Mouse (Mus musculus): Measurements from ENCODE around the gene Eno4. TPM values are rescaled to one million over a fixed set of nuclear protein-coding genes. Genes with fewer than 3 reads are reported as not detected.
A peak's percentile ranks its signal among the peaks of the same experiment; 100 is the strongest.

Eno4 gene
- polyA plus RNA-seq, 1 experiment from 2014 or later, result 0.37 TPM

DNA sequence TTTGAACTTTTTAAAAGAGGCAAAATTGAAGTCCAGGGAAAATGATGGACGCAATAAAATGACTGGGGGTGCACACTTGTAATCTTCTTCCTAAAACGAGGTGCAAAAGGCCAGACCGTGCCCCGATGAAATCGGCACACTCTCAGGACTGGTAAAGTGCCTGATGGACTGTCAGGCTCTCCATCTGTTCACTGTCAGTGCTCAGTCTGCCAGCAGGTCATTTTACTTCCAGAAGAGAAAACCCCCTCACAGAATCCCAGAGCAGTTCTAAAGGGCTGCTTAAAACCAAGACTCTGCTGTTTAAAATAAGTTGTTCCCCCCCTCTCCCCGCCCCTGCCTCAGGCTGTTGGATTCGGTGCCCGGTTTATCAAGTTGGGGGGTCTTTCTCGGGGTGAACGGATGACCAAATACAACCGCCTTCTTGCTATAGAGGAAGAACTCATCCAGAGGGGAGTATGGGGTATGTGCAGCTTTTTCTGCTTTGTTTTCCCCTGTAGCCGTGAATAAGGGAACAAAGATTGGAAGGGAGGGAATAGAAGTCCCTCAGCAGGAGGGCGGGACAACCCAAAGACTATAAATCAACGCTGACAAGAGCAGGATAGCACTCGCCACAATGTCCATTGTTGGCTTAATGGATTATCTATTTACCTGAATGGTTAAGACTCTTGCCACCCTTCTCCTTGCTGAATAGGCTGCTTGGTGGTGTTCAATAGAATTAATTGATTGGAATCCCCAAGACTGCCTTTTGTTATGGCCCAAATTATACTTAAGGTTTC is 25.7 kb downstream of the Eno4 start:
- Histone ChIP-seq H3K9ac (ENCODE audit: low read depth, low read length) (no peak overlapping the region), H3K27me3 (ENCODE audit: insufficient read depth, low read length) (no peaks in the 10 kb centered on the region), H3K4me3 (replicated peaks; ENCODE audit: low read depth, low read length) (no peak overlapping the region), H3K27ac (no peak overlapping the region), H3K4me2 (ENCODE audit: low read length) (no peak overlapping the region), H3K36me3 (ENCODE audit: insufficient read depth, low read length) (no peaks in the 10 kb centered on the region), H3K4me1 (replicated peaks; ENCODE audit: insufficient read depth, low read length) (no peaks in the 10 kb centered on the region), H3K9me3 (replicated peaks; ENCODE audit: low read length) (no peaks in the 10 kb centered on the region)
- no peak for TF ChIP-seq CTCF (IDR thresholded peaks at IDR 0.05; ENCODE audit: low read depth)
- 40% methylated on average over 15 of the region's 15 CpGs for WGBS
- DNase-seq (ENCODE audit: low spot score) (peak; percentile 19), ATAC-seq (replicated peaks; ENCODE audit: low FRiP score, low read depth) (no peak)

DNA sequence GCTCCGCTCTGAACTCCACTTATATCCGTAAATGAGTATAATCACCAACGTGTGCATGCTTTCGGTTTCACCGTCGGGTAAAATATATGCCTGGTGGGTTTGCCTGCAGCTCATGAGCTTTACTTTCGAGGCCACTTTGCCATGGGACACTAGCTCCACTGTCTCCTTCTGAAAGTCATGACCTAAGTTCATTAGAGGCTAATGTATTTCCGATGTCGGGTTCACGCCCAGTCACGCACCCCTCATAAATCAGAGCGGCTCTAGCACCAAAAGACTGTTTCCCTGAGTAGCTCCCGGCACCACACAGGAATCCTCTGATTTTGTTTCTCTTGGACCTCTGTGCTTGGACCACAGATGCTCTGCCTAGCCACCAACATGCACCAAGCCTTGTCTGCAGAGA is 27.6 kb downstream of the Eno4 start:
- DNase-seq (ENCODE audit: low spot score), result peak; percentile 9
- TF ChIP-seq CTCF (IDR thresholded peaks at IDR 0.05; ENCODE audit: low read depth), result no peak
- Histone ChIP-seq H3K27me3 (ENCODE audit: insufficient read depth, low read length) (no peaks in the 10 kb centered on the region), H3K27ac (no peak overlapping the region), H3K4me1 (replicated peaks; ENCODE audit: insufficient read depth, low read length) (no peaks in the 10 kb centered on the region), H3K4me2 (ENCODE audit: low read length) (peak overlapping the region; percentile 27), H3K36me3 (ENCODE audit: insufficient read depth, low read length) (no peaks in the 10 kb centered on the region), H3K9me3 (replicated peaks; ENCODE audit: low read length) (no peaks in the 10 kb centered on the region), H3K9ac (ENCODE audit: low read depth, low read length) (no peak overlapping the region), H3K4me3 (replicated peaks; ENCODE audit: low read depth, low read length) (no peak overlapping the region; the same call in 1 of the 2 replicates)
- ATAC-seq (replicated peaks; ENCODE audit: low FRiP score, low read depth), result no peak
- WGBS, result 25% methylated on average over 13 of the region's 13 CpGs

DNA sequence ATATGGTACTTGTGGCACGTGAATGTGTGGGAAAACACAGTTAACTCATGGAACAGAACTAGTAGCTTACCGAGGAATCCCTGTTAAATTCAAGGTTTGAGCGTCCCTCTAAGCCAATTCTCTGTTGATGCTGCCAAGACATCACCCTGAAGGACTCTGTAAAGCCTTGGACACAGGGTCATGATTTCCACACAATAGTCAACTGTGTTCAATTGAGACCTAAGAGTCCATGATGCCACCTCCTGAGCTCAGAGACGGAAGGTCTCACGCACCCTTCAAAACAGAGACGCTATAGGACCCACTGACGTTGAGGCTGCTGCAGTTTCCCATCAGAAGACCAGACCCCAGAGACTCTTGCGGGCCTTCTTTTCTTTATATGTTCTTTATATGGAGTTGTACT is 30.9 kb downstream of the Eno4 start:
- Histone ChIP-seq H3K27ac (no peak overlapping the region), H3K4me3 (replicated peaks; ENCODE audit: low read depth, low read length) (no peak overlapping the region), H3K4me1 (replicated peaks; ENCODE audit: insufficient read depth, low read length) (no peaks in the 10 kb centered on the region; the same call in 1 of the 2 replicates), H3K9ac (ENCODE audit: low read depth, low read length) (no peak overlapping the region), H3K27me3 (ENCODE audit: insufficient read depth, low read length) (no peaks in the 10 kb centered on the region), H3K9me3 (replicated peaks; ENCODE audit: low read length) (no peaks in the 10 kb centered on the region), H3K4me2 (ENCODE audit: low read length) (no peak overlapping the region), H3K36me3 (ENCODE audit: insufficient read depth, low read length) (no peaks in the 10 kb centered on the region)
- 92% methylated on average over 8 of the region's 8 CpGs for WGBS
- ATAC-seq (replicated peaks; ENCODE audit: low FRiP score, low read depth), result no peak
- TF ChIP-seq CTCF (IDR thresholded peaks at IDR 0.05; ENCODE audit: low read depth), result no peak
- no peak for DNase-seq (ENCODE audit: low spot score)

DNA sequence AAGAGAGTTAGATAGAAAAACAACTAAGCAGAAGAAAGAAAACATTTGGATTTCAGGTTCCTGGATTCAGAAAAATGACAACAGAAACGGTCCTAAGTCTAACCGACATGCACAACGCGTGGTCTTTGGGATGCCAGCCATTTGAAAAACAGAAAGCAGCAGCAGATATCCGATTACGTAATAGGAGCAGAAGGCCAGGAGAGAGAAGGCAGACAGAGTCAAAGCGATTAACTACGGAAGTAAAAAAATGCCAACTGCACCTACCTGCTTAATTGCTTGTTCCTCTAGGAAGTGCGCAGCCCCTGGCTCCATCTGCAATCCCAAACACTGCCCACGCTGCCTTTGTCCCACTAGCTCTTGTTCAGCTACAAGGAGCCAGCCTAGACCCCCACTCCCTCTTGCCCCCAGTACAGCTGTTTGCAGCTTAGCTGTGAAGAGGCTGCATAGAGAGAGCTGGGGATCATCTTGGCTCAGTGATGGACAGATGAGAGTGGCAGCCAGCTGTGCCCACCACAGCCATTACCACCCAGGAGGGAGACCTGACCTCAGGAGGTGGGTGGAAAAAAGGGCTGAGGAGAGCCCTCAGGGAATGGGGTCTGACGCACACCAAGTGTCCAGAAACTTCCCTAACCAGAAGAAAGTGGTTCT is 32.1 kb downstream of the Eno4 start:
- peak; percentile 29 for DNase-seq (ENCODE audit: low spot score)
- Histone ChIP-seq H3K27me3 (ENCODE audit: insufficient read depth, low read length) (no peaks in the 10 kb centered on the region), H3K27ac (no peak overlapping the region), H3K36me3 (ENCODE audit: insufficient read depth, low read length) (no peaks in the 10 kb centered on the region), H3K4me2 (ENCODE audit: low read length) (no peak overlapping the region), H3K9me3 (replicated peaks; ENCODE audit: low read length) (no peaks in the 10 kb centered on the region), H3K9ac (ENCODE audit: low read depth, low read length) (no peak overlapping the region), H3K4me3 (replicated peaks; ENCODE audit: low read depth, low read length) (no peak overlapping the region), H3K4me1 (replicated peaks; ENCODE audit: insufficient read depth, low read length) (no peaks in the 10 kb centered on the region; the same call in 1 of the 2 replicates)
- ATAC-seq (replicated peaks; ENCODE audit: low FRiP score, low read depth), result no peak
- 54% methylated on average over 11 of the region's 11 CpGs for WGBS
- no peak for TF ChIP-seq CTCF (IDR thresholded peaks at IDR 0.05; ENCODE audit: low read depth)

DNA sequence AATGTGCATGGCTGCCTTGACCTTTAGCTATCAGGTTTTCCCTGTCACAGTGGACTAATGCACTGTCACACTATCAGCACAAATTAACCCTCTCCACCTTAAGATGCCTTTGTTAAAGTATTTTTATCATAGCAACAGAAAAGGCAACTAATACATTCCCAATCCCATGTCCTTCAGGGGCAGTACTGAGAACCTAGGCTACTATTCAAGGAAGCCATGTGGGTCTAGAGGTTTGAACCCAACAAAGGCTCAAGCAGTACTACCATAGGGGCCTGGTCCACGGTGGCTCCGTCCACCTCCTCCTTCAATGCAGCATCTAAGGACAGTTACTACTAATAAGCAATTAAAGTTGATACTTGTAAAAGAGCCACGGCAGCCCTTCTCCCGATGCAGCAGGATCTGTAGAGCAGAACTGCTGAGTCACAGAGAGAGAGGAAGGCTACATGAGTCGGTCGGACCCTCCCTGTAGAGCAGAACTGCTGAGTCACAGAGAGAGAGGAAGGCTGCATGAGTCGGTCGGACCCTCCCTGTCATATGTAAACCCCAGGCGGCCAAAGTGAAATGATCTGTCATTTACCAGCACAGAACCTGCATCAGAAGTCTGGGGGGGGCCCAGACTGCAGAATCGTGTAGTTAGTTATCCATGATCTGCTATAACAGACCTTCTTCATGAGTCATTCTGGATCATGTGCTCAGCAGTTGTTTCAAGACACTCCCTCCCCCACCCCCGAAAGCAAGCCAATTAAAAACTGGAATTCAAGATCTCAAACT is 35.4 kb downstream of the Eno4 start:
- H3K36me3 ChIP-seq (ENCODE audit: insufficient read depth, low read length), result no peaks in the 10 kb centered on the region
- TF ChIP-seq CTCF (IDR thresholded peaks at IDR 0.05; ENCODE audit: low read depth), result no peak
- no peak overlapping the region for H3K4me3 ChIP-seq (replicated peaks; ENCODE audit: low read depth, low read length)
- no peaks in the 10 kb centered on the region for H3K9me3 ChIP-seq (replicated peaks; ENCODE audit: low read length)
- H3K27ac ChIP-seq, result no peak overlapping the region
- no peaks in the 10 kb centered on the region for H3K27me3 ChIP-seq (ENCODE audit: insufficient read depth, low read length)
- 0 out of 2 replicates have a peak overlapping the region, but pooled peaks have one; percentile 6 for H3K9ac ChIP-seq (ENCODE audit: low read depth, low read length)
- DNase-seq (ENCODE audit: low spot score), result no peak
- H3K4me1 ChIP-seq (replicated peaks; ENCODE audit: insufficient read depth, low read length), result no peaks in the 10 kb centered on the region; the same call in 1 of the 2 replicates
- WGBS, result 52% methylated on average over 11 of the region's 11 CpGs
- ATAC-seq (replicated peaks; ENCODE audit: low FRiP score, low read depth), result no peak; the same call in 1 of the 2 replicates
- H3K4me2 ChIP-seq (ENCODE audit: low read length), result no peak overlapping the region

DNA sequence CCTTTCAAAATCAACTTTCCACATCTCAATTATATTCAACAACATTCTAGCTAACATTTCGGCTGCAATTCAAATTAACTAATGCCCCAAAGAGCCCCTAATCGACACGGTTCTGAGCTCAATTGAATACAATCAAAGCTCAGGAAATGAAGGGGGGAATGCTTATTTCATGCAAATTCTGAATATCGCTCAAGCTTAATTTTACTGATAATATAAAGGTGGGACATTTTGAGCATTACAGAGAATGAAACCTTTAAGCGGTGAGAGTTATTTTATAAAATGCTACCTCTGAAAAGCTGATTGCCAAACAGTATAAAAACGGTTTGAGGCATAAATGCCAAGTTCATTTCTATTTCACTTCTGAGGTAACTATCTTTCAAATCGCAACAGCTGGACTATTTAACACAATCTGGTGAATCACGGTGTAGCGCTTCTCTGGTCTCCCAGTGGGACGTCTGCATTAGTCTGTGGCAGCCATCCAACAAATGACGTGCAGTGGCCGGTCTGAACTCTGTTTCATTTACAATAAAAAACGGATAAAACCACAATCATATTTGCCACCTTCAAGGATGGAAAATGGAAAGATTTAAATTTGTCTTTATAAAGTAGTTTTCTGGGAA is 36.3 kb downstream of the Eno4 start:
- WGBS, result 46% methylated on average over 13 of the region's 13 CpGs
- DNase-seq (ENCODE audit: low spot score) (no peak), ATAC-seq (replicated peaks; ENCODE audit: low FRiP score, low read depth) (no peak)
- Histone ChIP-seq H3K27ac (no peak overlapping the region), H3K4me2 (ENCODE audit: low read length) (peak overlapping the region; percentile 23), H3K4me1 (replicated peaks; ENCODE audit: insufficient read depth, low read length) (no peaks in the 10 kb centered on the region; the same call in 1 of the 2 replicates), H3K27me3 (ENCODE audit: insufficient read depth, low read length) (no peaks in the 10 kb centered on the region), H3K9me3 (replicated peaks; ENCODE audit: low read length) (no peaks in the 10 kb centered on the region), H3K4me3 (replicated peaks; ENCODE audit: low read depth, low read length) (0 out of 2 replicates have a peak overlapping the region, but pooled peaks have one; percentile 13), H3K36me3 (ENCODE audit: insufficient read depth, low read length) (no peaks in the 10 kb centered on the region), H3K9ac (ENCODE audit: low read depth, low read length) (no peak overlapping the region)
- no peak for TF ChIP-seq CTCF (IDR thresholded peaks at IDR 0.05; ENCODE audit: low read depth)
